Mouse (Mus musculus) cerebellum, adult 2 months (tissue): ENCODE results near the gene 4930564D02Rik.

Source experiments
- CTCF ChIP-seq: fragments of 200-500 bp; IDR thresholded peaks from 2 replicates; pipeline ENCODE4 v1.5.1; 2011; ENCODE audit warnings: low read depth, mild to moderate bottlenecking, control low read depth, low read length, moderate library complexity, borderline replicate concordance; ENCODE audit not compliant: insufficient read depth
- POLR2A ChIP-seq: fragments of 200-500 bp; IDR thresholded peaks from 2 replicates; pipeline ENCODE4 v1.6.1; 2011; ENCODE audit warnings: low read length, control low read depth, borderline replicate concordance; ENCODE audit not compliant: insufficient read depth

- no peak for TF ChIP-seq POLR2A
- TF ChIP-seq CTCF = no peak
These were observed 57.1 kb downstream of the 4930564D02Rik start for GRCm38 (mm10) chr3:105123776-105124175.
